ENCODE assay signal across 8 mouse cellular contexts in genomic region chr8:47371539-47371938, GRCm38 (mm10).
DNase-seq lines count a peak whose midpoint lies in the region.

No protein-coding gene starts in this region.

- intact Hi-C loops in gastrocnemius, postnatal 14 days (cut with DNase I; ENCODE audit: low total_unique reads) = no loop called here

- DNase-seq in gastrocnemius, adult 18-20 months (ENCODE audit: low spot score) = peak; percentile 11
- DNase-seq in gastrocnemius, postnatal 14 days = no peak
- peak; percentile 32 for DNase-seq in CD4-positive helper T cell, adult 2 months (ENCODE audit: low read depth, low spot score)
- DNase-seq in embryo, embryonic 10.5 days (ENCODE audit: low spot score) = peak; percentile 84
- DNase-seq in mesoderm, embryonic 11.5 days (ENCODE audit: low read depth, low spot score) = peak; percentile 70
- no peak for DNase-seq in right cerebral cortex, adult 18-20 months
- no peak for DNase-seq in kidney, adult 11 months
- no peak for DNase-seq in thymus, postnatal 10 days (ENCODE audit: low spot score in 2 of 2)

Comparison
In these comparisons a context has a peak if more than half of its experiments do, and no peak if none do; other contexts are left out.
1. DNase-seq: peak in gastrocnemius, adult 18-20 months (single experiment), CD4-positive helper T cell, adult 2 months (single experiment), embryo, embryonic 10.5 days (single experiment) and mesoderm, embryonic 11.5 days (single experiment); none in gastrocnemius, postnatal 14 days (single experiment), right cerebral cortex, adult 18-20 months (single experiment), kidney, adult 11 months (single experiment) and thymus, postnatal 10 days (0 of 2).